Mouse (Mus musculus): ENCODE measurements around the gene Tfdp1. TPM values are rescaled to one million over a fixed set of nuclear protein-coding genes. Genes with fewer than 3 reads are reported as not detected.

Tfdp1 gene
- total and polyA plus RNA-seq, 3 experiments, result 143 to 331 (median 256) TPM

- H3K4me1 ChIP-seq (ENCODE audit: control insufficient read depth in 1 of 2, insufficient read depth in 2 of 2, low read length in 2 of 2), result no peaks in the 10 kb centered on the region
- H3K27me3 ChIP-seq (ENCODE audit: control insufficient read depth in 1 of 2, insufficient read depth in 2 of 2, low read length in 2 of 2), result no peaks in the 10 kb centered on the region
- peak; percentile 32 for DNase-seq (ENCODE audit: low read depth, low spot score)
- H3K36me3 ChIP-seq (ENCODE audit: control insufficient read depth in 1 of 2, insufficient read depth in 2 of 2, low read length in 2 of 2), result no peaks in the 10 kb centered on the region; a peak in 1 of 4 replicates
- no peak for TF ChIP-seq TCF12 (IDR thresholded peaks at IDR 0.05; ENCODE audit: low read depth, low read length)
- TF ChIP-seq USF1 (IDR thresholded peaks at IDR 0.05; ENCODE audit: low read depth, low read length), result no peak
- TF ChIP-seq EP300 (IDR thresholded peaks at IDR 0.05; ENCODE audit: low read depth in 1 of 2, low read length in 2 of 2), result no peak
- no peak for TF ChIP-seq RAD21 (IDR thresholded peaks at IDR 0.05; ENCODE audit: low read depth, low read length)
- no peak for TF ChIP-seq CHD2 (IDR thresholded peaks at IDR 0.05; ENCODE audit: low read length)
- TF ChIP-seq ZKSCAN1 (IDR thresholded peaks at IDR 0.05; ENCODE audit: low read depth, low read length), result no peak
- TF ChIP-seq HCFC1 (IDR thresholded peaks at IDR 0.05; ENCODE audit: low read depth, low read length), result no peak
- TF ChIP-seq ZNF384 (IDR thresholded peaks at IDR 0.05; ENCODE audit: low read depth, low read length), result no peak
- no peak for TF ChIP-seq ETS1 (IDR thresholded peaks at IDR 0.05; ENCODE audit: low read depth, low read length)
- TF ChIP-seq GABPA (IDR thresholded peaks at IDR 0.05; ENCODE audit: low read depth, low read length), result no peak
- no peak for TF ChIP-seq ELF1 (IDR thresholded peaks at IDR 0.05; ENCODE audit: low read depth, low read length)
- no peak for TF ChIP-seq POLR2AphosphoS2 (IDR thresholded peaks at IDR 0.05; ENCODE audit: low read length)
- TF ChIP-seq KAT2A (conservative IDR thresholded peaks at IDR 0.05; ENCODE audit: low read depth, low read length), result no peak
- no peak for TF ChIP-seq E2F4 (IDR thresholded peaks at IDR 0.05; ENCODE audit: borderline replicate concordance, low read depth, low read length)
- no peak for TF ChIP-seq TBP (IDR thresholded peaks at IDR 0.05; ENCODE audit: low read depth, low read length)
- H3K9ac ChIP-seq (ENCODE audit: control insufficient read depth, low read depth, low read length, poor library complexity, severe bottlenecking), result no peak overlapping the region
- H3K27ac ChIP-seq (ENCODE audit: control insufficient read depth, low read depth, low read length), result no peak overlapping the region
- H3K4me3 ChIP-seq (ENCODE audit: control insufficient read depth in 1 of 2, insufficient read depth in 1 of 2, low read depth in 2 of 2, low read length in 2 of 2), result no peak overlapping the region
- no peaks in the 10 kb centered on the region for H3K79me2 ChIP-seq (ENCODE audit: control insufficient read depth, insufficient read depth, low read length, poor library complexity)
- no peaks in the 10 kb centered on the region for H3K9me3 ChIP-seq (replicated peaks; ENCODE audit: insufficient read depth, low read length)
Measured at GRCm38 (mm10) chr8:13306309-13306909, 32.1 kb upstream of the Tfdp1 start.

- no peak overlapping the region for H3K27ac ChIP-seq (ENCODE audit: control insufficient read depth, low read depth, low read length)
- no peaks in the 10 kb centered on the region for H3K9me3 ChIP-seq (replicated peaks; ENCODE audit: insufficient read depth, low read length)
- no peaks in the 10 kb centered on the region for H3K79me2 ChIP-seq (ENCODE audit: control insufficient read depth, insufficient read depth, low read length, poor library complexity)
- no peak for DNase-seq (ENCODE audit: low read depth, low spot score)
- no peak overlapping the region for H3K4me3 ChIP-seq (ENCODE audit: control insufficient read depth in 1 of 2, insufficient read depth in 1 of 2, low read depth in 2 of 2, low read length in 2 of 2)
- no peaks in the 10 kb centered on the region for H3K4me1 ChIP-seq (ENCODE audit: control insufficient read depth in 1 of 2, insufficient read depth in 2 of 2, low read length in 2 of 2)
- no peaks in the 10 kb centered on the region; a peak in 1 of 4 replicates for H3K36me3 ChIP-seq (ENCODE audit: control insufficient read depth in 1 of 2, insufficient read depth in 2 of 2, low read length in 2 of 2)
- H3K9ac ChIP-seq (ENCODE audit: control insufficient read depth, low read depth, low read length, poor library complexity, severe bottlenecking), result no peak overlapping the region
- no peak for TF ChIP-seq ETS1 (IDR thresholded peaks at IDR 0.05; ENCODE audit: low read depth, low read length)
- TF ChIP-seq POLR2A (IDR thresholded peaks at IDR 0.05; ENCODE audit: control insufficient read depth in 1 of 2, insufficient read depth in 1 of 2, low read depth in 1 of 2, low read length in 2 of 2, poor library complexity in 1 of 2), result no peak
- no peak for TF ChIP-seq UBTF (IDR thresholded peaks at IDR 0.05; ENCODE audit: borderline replicate concordance, insufficient read depth, low read depth, low read length)
- TF ChIP-seq MAX (IDR thresholded peaks at IDR 0.05; ENCODE audit: low read length), result no peak
- TF ChIP-seq POLR2AphosphoS5 (IDR thresholded peaks at IDR 0.05; ENCODE audit: borderline replicate concordance, low read depth, low read length), result no peak
- no peak for TF ChIP-seq BHLHE40 (IDR thresholded peaks at IDR 0.05; ENCODE audit: borderline replicate concordance, low read depth, low read length)
- no peak for TF ChIP-seq MYB (IDR thresholded peaks at IDR 0.05; ENCODE audit: low read depth, low read length)
- TF ChIP-seq TBP (IDR thresholded peaks at IDR 0.05; ENCODE audit: low read depth, low read length), result no peak
- TF ChIP-seq TAL1 (IDR thresholded peaks at IDR 0.05; ENCODE audit: low read length), result no peak
- no peak for TF ChIP-seq NRF1 (IDR thresholded peaks at IDR 0.05; ENCODE audit: insufficient read depth, low read depth, low read length, poor library complexity, severe bottlenecking)
- TF ChIP-seq CHD2 (IDR thresholded peaks at IDR 0.05; ENCODE audit: low read length), result no peak
- TF ChIP-seq SIN3A (IDR thresholded peaks at IDR 0.05; ENCODE audit: low read length), result no peak
- TF ChIP-seq MAFK (IDR thresholded peaks at IDR 0.05; ENCODE audit: borderline replicate concordance, low read depth, low read length), result no peak
- no peak for TF ChIP-seq GABPA (IDR thresholded peaks at IDR 0.05; ENCODE audit: low read depth, low read length)
- no peak for TF ChIP-seq USF1 (IDR thresholded peaks at IDR 0.05; ENCODE audit: low read depth, low read length)
- TF ChIP-seq ZNF384 (IDR thresholded peaks at IDR 0.05; ENCODE audit: low read depth, low read length), result no peak
- H3K27me3 ChIP-seq (ENCODE audit: control insufficient read depth in 1 of 2, insufficient read depth in 2 of 2, low read length in 2 of 2), result no peaks in the 10 kb centered on the region
Measured at GRCm38 (mm10) chr8:13306916-13307315, 31.6 kb upstream of the Tfdp1 start.
